Mouse (Mus musculus): ENCODE results near the gene Ccdc70.

DNA sequence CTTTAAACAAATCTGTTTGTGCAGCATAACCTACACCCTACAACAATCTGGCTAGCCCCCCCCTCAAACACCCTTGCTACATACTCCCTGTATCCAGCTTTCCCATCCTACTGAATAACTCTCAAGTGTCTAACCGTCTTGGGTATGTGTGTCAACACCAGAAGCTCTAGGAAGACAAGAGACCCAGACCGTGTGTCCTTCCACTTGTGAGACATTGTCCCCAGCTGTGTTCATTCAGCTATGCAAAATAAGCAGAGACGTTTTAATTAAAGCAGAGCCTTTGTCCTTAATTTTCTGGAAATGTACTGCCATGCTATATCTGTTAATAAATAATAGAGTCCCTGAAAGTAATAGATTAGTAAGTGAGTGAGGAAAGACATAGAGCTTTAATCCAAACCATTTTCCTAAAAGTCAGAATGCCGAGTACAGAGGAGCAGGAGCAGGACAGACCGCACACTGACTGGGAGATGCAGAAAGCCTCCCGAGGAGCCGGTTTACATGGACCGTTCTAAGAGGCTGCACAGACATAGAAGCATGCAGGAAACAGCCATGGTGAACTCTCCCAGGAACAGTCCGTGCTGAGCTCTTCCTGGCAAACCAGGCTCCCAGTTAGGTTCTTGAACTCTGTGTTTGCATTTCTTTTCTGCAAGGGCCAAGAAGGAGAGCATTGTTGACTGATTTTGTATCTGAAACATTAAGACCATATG, 22.1 kb upstream of the Ccdc70 start:
- TF ChIP-seq POLR2A (IDR thresholded peaks at IDR 0.05; ENCODE audit: borderline replicate concordance, extremely low read depth, insufficient read depth, insufficient read length, poor library complexity, severe bottlenecking) (no peak), CTCF (IDR thresholded peaks at IDR 0.05; ENCODE audit: borderline replicate concordance, extremely low read depth, insufficient read depth, insufficient read length) (no peak)

Data from brain, embryonic 14.5 days (tissue).